Mouse (Mus musculus): ENCODE measurements around the gene Dnal4.
"Not testable (repeated sequence)": the region's sequence is repeated elsewhere in the genome, so short reads cannot be mapped to it uniquely, and the experiment has no call there.

The Dnal4 gene

DNA sequence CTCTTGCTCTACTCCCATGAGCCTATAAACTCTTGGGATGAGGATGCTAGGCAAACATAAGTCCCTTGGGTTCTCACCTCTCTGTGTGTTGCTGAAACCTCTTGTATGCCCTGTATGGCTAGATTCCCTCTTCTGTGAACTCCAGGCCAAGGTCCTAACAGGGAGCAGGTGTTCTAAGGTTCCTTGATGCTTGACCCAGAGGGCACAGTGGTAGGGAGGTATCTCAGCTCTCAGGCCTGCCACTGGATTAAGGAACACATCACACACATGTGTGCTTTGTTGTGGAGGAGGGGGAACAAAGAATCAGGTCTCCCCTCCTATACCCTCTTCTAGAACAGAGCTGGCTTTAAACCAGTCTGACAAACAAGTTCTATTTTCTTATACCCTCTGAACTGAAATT lies at the start of gene Dnal4:
Gene Dnal4 (minus strand): TSS at position 101 of the 400 bp plus-strand sequence.
- DNase-seq = no peak

GRCm38 (mm10) chr15:79827061-79827777 lies 49.6 kb upstream of the Dnal4 start:
- DNase-seq = no peak

GRCm38 (mm10) chr15:79826221-79826935 lies 48.7 kb upstream of the Dnal4 start:
- DNase-seq = no peak

DNA sequence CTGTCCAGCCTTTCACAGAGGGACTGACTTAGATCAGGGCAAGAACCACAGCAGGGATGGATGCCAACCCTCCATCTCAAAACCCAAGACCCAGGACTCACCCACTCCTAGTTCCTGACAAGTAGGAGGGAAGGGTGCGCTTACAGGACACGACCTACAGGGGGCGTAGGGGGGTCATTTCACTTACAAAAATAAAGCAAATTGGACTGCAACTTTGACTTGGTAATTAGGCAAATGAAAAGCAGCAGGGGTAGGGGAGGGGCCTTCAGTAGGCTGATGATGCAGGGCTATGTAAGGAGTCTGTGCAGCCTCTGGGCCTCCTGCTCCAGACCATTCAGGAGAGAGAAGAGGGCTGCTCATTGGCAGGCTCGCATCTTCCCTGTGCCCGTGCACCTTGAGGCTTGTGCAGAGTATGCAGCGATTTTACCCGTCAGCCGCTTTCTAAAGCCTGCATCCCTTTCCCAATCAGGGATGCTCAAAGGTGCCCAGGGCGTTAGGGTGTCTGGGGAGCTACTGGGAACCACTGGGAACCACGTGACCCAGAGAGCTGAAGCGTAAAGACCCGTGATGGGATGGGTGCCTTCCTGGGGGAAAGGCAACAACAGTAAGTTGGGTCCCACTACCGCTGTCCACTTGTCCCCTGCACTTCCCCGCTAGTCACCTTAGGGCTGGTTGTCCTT lies 47.6 kb upstream of the Dnal4 start:
- DNase-seq = no peak

DNA sequence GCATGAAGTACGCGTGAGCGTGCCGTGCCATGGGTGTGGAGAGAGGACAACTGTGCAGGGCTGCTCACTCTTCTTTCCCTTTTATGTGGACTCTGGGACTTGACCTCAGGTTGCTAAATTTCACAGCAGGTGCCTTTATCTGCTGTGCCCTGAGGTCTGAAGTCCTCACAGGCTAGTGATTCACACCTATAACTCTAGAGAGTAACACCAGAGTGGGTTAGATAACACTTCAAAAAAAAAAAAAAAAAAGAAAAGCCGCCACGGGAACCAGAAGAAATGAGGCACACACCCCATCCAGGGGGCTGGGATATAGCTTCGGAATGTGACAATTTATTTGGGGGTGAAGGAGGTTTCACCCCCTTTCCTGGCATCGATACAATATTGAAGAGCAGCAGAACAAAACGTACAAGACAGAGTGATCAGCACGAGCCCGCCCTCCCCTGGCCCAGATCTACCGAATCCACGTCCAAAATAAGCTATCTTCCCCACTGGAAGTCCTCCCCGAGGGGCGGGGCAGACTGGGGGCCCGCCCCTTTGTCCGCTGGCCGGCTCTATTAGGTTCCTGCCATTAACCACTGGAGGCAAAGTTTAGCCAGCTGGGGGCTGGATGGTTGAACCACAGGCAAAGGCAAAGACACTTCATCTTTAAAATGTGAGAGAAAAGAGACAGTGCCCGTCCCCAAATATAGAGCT lies 46.1 kb upstream of the Dnal4 start:
- no peak for DNase-seq

DNA sequence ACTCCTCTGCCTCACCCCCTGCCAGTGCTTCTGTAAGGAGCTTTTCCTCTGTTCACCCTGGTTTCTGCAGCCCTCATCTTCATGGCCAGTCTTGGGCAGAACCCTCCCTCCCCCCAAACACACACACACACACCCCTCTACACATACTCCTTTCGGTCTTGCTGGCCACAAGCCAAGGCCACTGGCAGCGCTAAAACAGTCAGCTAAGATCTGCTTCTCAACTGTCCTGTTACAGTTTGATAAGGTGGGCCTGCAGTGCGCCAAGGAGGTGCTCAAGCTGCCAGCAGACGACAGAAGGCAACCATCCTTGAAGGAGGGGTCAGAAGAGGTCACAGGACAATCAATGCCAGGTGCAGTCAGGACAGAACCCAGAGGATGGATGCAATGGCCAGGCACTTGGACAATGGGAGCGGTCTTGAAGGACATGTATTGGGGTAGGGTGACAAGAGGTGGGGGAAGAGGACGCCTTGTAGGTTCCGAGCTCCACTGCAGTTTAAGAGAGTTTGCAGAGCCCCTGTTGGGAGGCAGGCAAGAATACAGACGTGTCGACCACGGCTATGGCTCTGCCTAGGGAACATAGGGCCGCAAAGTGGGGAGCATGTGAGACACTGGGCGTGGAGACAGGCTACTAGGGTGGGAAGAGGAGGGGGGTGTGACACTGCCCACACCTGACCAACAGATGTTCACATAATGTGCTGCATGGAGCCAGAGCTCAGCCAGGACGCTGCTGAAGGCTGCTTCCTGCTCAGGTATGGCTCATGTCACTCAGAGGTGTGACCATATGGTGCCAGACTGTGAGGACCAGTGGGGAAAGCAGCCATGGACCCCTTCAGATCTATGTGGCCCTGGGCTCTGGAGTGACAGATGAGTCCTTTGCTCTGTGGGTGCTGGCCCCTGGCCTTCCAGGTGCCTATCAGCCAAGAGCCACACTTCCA lies 44.9 kb upstream of the Dnal4 start:
- DNase-seq = no peak

DNA sequence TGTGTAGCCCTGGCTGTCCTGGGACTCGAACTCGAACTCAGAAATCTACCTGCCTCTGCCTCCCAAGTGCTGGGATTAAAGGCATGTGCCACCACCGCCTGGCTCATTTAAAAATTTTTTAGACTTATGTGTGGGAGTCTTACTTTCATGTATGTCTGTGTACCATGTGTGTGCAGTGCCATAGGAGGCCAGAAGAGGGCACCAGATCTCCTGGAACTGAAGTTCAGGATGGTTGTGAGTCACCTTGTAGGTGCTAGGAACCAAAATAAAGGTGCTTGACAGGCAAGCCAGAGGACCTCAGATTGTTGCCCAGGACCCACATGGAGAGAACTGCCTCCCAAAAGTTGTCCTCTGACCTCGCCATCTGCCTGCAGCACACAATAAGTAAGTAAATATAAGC lies 40.7 kb upstream of the Dnal4 start:
- no peak for DNase-seq

- DNase-seq = no peak
Observed at GRCm38 (mm10) chr15:79813666-79814258, 36.1 kb upstream of the Dnal4 start.

DNA sequence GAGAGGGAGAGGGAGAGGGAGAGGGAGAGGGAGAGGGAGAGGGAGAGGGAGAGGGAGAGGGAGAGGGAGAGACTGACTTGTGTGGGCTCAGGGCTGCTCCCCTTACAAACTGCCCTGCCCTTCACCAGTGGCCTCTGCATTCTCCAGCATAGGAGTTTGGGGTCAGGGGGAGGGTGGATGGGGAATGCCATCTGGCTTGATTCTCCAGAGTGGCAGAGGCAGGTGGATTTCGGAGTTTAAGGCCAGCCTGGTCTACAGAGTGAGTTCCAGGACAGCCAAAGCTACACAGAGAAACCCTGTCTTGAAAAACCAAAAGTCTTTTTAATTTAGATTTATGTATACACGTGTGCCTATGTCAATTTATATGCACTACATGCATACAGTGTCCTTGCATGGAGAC lies 35.2 kb upstream of the Dnal4 start:
- DNase-seq = not testable (repeated sequence)

DNA sequence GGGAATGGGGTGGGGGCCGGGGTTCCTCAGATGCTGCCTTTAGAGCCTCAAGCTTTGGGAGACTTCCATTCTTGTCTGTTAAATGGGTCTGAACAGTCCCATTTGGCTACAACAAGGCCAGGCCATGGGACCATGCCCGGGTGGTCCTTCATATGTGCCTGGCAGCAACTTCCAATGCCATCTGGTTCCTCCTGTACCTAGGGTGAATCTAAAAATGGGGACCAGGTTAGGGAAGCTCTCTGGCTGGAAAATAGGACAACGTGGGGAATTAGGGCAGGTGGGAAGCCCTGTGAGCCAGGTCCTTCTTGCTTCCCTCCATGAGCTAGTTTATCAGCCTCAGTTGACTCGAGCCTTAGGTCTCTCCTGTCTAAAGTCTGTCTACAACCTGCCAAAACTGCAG lies 33.3 kb upstream of the Dnal4 start:
- DNase-seq = no peak

DNA sequence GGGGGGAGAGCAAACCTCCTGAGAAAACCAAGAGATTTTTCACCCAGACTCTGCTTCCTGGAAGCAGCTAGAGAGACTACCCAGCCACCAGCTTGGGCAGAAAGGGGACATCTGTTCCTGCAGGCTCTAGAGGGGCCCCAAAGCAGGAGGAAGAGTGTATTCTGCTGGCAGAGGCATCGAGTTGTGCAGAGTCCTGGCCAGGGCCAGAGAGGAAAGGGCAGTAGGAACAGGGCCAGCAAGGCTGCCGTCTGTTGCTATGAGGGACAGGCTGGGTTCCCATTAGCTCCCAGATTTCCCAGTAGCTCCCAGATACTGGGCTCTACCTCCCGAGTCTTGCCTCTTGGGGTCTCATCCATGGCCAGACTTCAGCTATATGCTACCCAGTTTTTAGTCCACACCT lies 32.4 kb upstream of the Dnal4 start:
- no peak for DNase-seq

GRCm38 (mm10) chr15:79808658-79809057 lies 31.0 kb upstream of the Dnal4 start:
- no peak for DNase-seq

GRCm38 (mm10) chr15:79808114-79808513 lies 30.5 kb upstream of the Dnal4 start:
- no peak for DNase-seq

- DNase-seq = no peak
Observed at GRCm38 (mm10) chr15:79807050-79807449, 29.4 kb upstream of the Dnal4 start.

DNA sequence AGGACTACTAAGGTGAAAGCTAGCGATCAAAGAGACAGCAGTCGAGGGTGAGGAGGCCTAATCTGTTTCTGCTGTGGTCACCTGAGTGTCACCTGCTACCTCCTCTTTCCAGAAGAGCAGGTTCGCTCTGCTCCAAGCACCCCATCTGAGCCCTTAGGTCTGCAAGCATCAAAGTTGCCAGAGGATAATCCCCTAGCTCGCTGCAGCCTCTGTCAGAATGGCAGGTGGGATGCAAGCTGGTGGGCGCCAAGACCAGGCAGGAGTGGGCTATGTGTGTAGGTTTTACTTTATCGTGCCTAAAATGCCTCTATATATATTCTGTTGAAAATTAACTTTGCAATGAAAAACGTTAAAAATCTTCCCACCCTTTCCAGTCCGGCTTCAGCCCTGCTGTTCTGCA lies 27.6 kb upstream of the Dnal4 start:
- DNase-seq = no peak

DNA sequence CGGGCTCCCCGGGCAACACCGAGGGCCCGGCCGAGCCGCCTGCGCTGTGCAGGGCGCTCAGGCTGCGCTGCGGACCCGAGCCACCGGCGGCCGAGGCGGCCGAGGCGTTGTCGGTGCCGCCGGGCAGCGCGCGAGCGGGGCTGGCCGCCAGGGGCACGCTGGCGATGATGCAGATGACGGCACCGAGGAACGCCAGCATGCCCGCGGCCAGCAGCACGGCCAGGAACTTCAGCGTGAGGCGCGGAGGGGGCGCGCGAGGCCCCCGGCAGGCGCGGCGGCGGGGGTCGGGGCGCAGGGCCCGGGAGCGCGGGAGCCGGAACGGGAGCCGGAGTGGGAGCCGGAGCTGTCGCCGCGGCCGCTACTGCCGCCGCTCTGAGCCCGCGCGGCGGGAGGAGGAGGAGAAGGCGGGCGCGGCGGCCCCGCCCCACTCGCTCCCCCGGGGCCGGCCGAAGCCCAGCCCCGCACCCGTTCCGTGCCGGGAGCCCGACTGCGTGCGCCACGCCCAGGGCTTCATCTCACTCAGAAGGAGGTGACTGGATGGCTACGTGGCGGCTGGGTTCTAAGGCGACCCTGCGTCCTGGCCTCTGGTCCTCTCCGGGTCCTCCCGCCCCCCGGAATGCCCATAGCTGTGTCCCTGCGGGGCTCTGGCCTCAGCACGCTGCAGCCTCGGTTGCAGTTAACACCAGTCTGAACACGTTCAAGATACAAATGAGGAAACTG lies 26.9 kb upstream of the Dnal4 start, which contains the start of gene Nptxr:
Gene Nptxr (minus strand): TSS at position 415 of the 720 bp plus-strand sequence.
- no peak for DNase-seq

DNA sequence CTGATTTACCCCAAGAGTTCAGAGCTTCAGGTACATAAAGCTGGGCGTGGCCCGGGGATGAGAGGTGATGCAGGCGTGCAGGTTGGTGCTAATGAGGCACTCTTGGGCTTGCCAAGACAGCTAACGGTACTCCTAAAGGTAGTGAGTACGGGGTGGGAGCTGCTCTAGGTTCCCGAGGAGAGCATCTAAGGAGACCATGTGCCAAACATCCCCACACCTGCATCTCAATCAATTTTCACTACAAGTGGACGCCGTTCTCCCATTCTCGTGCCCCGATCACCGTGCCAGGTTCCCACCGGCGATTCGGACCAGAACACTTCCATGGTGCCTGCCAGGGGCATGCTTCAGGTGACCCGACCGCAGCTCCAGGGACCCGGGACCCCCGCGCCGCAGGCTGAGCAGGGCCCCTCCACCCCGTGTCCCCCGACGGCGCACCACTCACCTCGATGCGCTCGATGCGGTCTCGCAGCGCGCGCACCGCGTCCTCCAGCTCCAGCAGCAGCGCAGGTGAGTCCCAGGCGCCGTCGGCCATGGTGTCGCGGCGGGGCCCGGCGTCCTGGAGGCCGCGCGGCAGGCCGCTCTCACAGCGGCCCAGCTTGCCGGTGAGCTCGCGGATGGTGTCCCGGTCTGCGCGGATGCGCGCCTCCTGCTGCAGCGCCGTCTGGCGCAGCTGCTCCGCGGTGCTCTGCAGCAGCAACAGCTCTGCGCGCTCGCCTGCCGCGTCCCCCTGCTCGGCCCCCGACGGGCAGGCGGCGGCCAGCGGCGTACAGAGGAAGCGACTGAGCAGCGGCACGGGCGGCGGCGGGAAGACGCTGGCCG lies 26.1 kb upstream of the Dnal4 start:
- DNase-seq = no peak

- DNase-seq = no peak
Observed at GRCm38 (mm10) chr15:79802304-79802703, 24.7 kb upstream of the Dnal4 start.

- no peak for DNase-seq
Observed at GRCm38 (mm10) chr15:79801646-79802045, 24.0 kb upstream of the Dnal4 start.

DNA sequence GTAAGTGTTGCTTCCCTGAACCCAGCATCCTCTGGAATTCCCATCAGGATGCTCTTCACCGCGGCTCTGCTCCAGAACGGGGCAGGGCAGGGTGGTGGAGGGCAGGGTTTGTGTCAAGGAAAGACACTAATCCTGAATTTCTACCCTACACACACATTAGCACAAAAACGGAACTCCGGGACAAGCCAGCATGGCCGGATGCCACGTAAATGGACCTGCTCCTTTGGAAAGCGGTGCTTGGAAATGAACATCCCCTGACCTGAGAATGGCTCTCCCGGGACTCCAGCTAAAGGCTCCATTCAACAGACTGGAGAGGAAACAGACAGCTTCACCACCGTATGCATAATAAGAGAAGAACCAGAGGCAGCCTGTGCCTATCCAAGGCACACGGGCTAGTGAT lies 23.1 kb upstream of the Dnal4 start:
- no peak for DNase-seq

Data from layer of hippocampus, adult 9-11 months (tissue).